Mouse (Mus musculus) olfactory bulb, adult 2 months (tissue): ENCODE measurements around the gene Ppm1d. TPM values are rescaled to one million over a fixed set of nuclear protein-coding genes. Genes with fewer than 3 reads are reported as not detected.

Experiments used
- H3K27ac ChIP-seq: fragments of 200-500 bp; 2 replicates; pipeline ENCODE4 v1.5.1; 2012; ENCODE audit warnings: low read depth, low read length; ENCODE audit not compliant: insufficient read depth
- H3K4me1 ChIP-seq: fragments of 200-500 bp; 2 replicates; pipeline ENCODE4 v1.6.1; 2012; ENCODE audit warnings: low read length; ENCODE audit not compliant: control insufficient read depth, insufficient read depth
- H3K4me3 ChIP-seq: fragments of 200-500 bp; 2 replicates; pipeline ENCODE4 v1.5.1; 2012; ENCODE audit warnings: mild to moderate bottlenecking, low read depth, low read length, moderate library complexity; ENCODE audit not compliant: insufficient read depth
- CTCF ChIP-seq: fragments of 200-500 bp; IDR thresholded peaks from 2 replicates; pipeline ENCODE4 v1.5.1; 2012; ENCODE audit warnings: low read depth, mild to moderate bottlenecking, low read length, moderate library complexity; ENCODE audit not compliant: insufficient read depth
- POLR2A ChIP-seq: fragments of 200-500 bp; IDR thresholded peaks from 2 replicates; pipeline ENCODE4 v1.6.1; 2012; ENCODE audit warnings: mild to moderate bottlenecking, low read depth, low read length, moderate library complexity; ENCODE audit not compliant: insufficient read depth
- WGBS: fragments of 180-500 bp; shearing (Covaris S2); methylation state at CpG from one replicate; pipeline ENCODE4 v1.1.7; 2018; 5-methylcytosine and 5-hydroxymethylcytosine counted together
- polyA plus RNA-seq: library from polyadenylated mRNA; stranded (reverse); fragments of >200 nt; gene quantifications from 2 replicates; pipeline ENCODE4 v1.2.4, GENCODE M21; 2012; ENCODE audit warnings: low replicate concordance; ENCODE audit not compliant: missing spikeins, insufficient read depth, insufficient read length

Ppm1d gene
- polyA plus RNA-seq, 1 experiment, result not detected

DNA sequence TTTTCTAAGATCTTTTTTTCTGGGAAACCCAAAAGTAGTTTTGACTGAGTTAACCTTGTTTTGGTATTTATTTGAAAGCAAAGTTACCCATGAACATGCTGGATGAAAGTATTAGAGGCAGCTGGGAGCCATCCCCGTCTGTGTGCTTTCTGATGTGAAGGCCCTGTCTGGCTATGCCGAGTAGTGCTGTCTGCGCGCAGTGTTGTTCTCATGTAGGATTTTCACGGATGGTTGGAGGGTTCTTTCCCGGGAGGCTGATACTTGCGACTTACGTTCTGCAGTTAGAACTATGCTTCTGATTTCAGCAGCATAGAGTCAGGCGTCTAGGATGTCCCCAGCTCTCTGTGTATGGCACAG, 81.8 kb downstream of the Ppm1d start:
- WGBS, result 37% methylated on average over 9 of the region's 9 CpGs
- Histone ChIP-seq H3K4me3 (no peak overlapping the region), H3K27ac (peak overlapping the region; percentile 42; the same call in 1 of the 2 replicates), H3K4me1 (peaks cover 11% of the 10 kb centered on the region)
- TF ChIP-seq CTCF, result no peak
- TF ChIP-seq POLR2A, result no peak

- no peak for TF ChIP-seq POLR2A
- no peak for TF ChIP-seq CTCF
- Histone ChIP-seq H3K4me3 (no peak overlapping the region), H3K27ac (no peak overlapping the region), H3K4me1 (peaks cover 11% of the 10 kb centered on the region)
- 60% methylated on average over 3 of the region's 3 CpGs for WGBS
These were observed 82.9 kb downstream of the Ppm1d start for GRCm38 (mm10) chr11:85393990-85394389.

- Histone ChIP-seq H3K27ac (no peak overlapping the region), H3K4me1 (peaks cover 11% of the 10 kb centered on the region), H3K4me3 (no peak overlapping the region)
- no peak for TF ChIP-seq POLR2A
- TF ChIP-seq CTCF, result no peak
- WGBS, result 76% methylated on average over 7 of the region's 7 CpGs
These were observed 84.3 kb downstream of the Ppm1d start for GRCm38 (mm10) chr11:85395361-85395760.

Other genes with a start within 250 kb of the Ppm1d start
- gene Usp32, start 171.1 kb upstream of the Ppm1d start, polyA plus RNA-seq, result not detected in 2 replicates
- not detected in 2 replicates for gene 1700125H20Rik, start 140.8 kb upstream of the Ppm1d start, polyA plus RNA-seq
- not detected in 2 replicates for gene Appbp2, start 76.1 kb upstream of the Ppm1d start, polyA plus RNA-seq
- not detected in 2 replicates for gene Bcas3, start 41.9 kb downstream of the Ppm1d start, polyA plus RNA-seq